Mouse (Mus musculus): ENCODE results near the gene Nkx2-1.

DNA sequence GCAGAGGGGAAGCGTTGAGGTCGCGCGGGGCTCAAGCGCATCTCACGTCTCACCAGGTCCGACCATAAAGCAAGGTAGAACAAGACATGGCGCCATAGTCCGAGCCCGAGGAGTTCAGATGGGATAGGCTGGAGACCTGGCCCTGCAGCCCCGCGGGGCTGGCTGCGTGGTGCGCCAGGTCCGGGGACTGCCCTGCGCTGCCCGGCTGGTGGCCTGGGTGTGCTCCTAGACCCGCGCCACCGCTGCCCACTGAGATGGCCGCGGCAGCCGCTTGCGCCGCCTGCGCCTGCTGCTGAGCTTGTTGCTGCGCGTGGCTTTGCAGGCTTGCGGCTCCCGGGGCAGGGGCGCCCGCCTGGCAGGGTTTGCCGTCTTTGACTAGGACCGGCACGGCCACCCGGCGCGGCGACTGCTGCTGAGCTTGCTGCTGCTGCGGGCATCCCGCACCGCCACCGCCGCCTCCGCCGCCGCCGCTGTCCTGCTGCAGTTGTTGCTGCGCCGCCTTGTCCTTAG is 3.7 kb downstream of the Nkx2-1 start:
- TF ChIP-seq CTCF (IDR thresholded peaks at IDR 0.05; ENCODE audit: borderline replicate concordance, insufficient read depth, low read length) (no peak), POLR2A (IDR thresholded peaks at IDR 0.05; ENCODE audit: low read depth, low read length) (no peak)

Data from embryonic fibroblast, embryonic 13.5 days (primary cell).